Mouse (Mus musculus) c-Kit-positive CD71-negative TER-119-negative erythroid progenitor cells, embryonic 14.5 days (primary cell): ENCODE measurements around the gene Plin4.
"Not testable (repeated sequence)": the region's sequence is repeated elsewhere in the genome, so short reads cannot be mapped to it uniquely, and the experiment has no call there.

Experiments used
- DNase-seq: peaks from one replicate; pipeline ENCODE4 v3.0.0-alpha.2; 2013; ENCODE audit warnings: low read depth

The Plin4 gene

GRCm38 (mm10) chr17:56126175-56126574 lies 16.6 kb upstream of the Plin4 start:
- no peak for DNase-seq

- no peak for DNase-seq
Measured at GRCm38 (mm10) chr17:56125276-56125630, 15.7 kb upstream of the Plin4 start.

- DNase-seq, result no peak
Measured at GRCm38 (mm10) chr17:56124377-56125275, 15.0 kb upstream of the Plin4 start.

DNA sequence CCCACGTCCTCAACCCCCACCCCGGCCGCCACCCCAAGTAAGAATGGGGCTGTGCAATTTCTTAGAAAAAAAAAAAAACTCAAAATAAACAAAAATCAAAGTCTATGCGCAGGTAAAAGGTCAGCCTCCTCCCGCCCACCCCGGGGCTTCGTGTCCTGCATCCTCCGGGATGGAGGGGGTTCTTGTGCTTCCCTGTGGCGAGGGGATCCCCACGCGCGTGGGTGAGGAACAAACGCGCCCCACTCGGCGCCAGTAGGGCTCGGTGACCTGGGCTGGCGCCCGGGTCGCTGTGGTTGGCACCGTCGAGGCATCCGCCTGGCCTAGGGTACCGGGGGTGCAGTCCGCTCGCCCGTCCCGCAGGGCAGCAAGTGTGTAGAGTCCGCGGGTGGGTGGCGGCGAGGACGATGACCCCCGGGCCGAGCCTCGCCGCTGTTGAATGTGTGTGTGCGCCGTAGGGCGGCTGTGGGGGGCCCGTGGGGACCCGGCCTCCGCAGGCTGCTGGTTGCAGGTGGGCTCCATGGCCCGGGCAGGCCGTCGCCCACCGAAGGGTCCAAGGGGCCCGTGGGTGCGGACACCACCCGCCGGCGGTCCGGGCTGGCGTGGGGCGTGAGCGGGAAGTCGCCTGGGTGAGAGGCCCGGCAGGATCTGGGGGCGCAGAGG lies 14.2 kb upstream of the Plin4 start:
- no peak for DNase-seq

DNA sequence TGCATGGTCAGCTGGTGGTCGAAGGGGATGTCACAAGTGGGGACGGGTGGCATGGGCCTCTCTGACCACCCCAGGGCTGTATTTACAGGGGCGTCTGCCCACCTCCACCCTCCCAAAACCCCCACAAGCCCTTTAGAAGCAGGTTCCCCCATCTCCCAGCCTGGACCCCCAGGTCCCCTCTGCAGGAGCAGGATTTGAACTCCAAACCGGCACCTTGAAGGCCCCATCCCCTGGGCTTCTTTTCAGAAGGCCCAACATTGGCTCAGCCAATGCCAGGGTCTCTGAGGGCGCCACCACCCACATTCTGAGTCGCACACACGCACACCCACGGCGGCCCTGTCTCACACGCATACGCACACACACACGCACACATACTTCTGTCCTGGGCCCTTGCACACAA lies 13.6 kb upstream of the Plin4 start:
- no peak for DNase-seq

DNA sequence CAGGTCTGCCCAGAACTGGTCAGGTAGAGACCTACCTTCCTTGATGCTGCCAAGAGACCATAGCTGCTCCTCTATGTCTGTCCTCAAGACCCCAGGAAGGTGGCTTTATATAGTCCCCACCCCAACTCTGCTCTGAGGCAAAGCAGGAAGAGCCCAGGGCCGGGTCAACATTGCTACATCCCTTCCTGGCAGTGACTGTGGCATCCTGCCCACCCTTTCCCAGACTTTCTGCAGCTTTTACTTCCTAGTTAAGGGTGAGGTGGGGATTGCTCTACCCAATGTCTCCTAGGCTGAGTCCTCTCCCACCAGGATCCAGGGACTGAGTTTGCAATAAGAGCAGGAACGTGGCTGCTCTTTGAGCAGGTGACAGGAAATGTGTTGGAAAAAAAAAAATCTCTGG lies 12.2 kb upstream of the Plin4 start, which contains the start of gene Lrg1:
Gene Lrg1, minus strand, starts transcription at position 176 of the 400 bp plus-strand sequence.
- no peak for DNase-seq

DNA sequence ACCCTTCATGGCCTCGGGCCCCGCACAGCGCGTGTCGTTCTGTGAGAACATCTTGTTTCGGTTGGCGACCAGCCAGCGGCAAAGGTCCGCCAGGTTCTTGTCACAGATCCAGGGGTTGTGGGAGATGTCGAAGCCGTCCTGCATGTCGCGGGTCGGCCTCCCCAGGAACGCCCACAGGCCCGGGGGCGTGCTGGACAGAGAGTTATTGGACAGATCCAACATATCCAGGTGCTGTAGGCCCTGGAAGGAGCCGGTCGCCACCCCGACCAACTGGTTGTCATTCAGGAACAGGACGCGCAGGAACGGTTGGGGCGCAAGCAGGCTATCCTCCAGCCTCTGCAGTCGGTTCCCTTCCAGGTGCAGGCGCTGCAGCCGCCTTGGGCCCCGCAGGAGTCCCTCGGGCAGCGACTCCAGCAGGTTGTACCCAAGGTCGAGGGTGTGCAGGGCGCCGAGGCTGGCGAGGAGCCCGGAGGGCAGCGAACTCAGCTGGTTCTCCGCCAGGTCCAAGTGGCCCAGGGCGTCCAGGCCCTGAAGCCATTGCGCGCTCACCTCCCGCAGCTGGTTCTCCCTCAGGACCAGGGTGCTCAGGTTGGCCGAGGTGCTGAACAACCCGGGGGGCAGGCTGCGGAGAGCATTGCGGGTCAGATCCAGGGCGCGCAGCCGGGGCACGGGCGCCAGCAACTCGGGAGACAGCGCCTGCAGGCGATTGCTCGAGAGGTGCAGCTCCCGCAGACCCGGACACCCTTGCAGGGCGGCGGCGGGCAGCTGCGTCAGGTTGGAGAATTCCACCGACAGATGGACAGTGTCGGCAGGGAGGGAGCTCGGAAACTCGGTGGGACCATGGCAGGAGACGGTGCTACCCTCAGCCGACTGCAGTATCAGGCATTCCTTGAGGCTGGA lies 10.6 kb upstream of the Plin4 start:
- no peak for DNase-seq

- DNase-seq, result no peak
Measured at GRCm38 (mm10) chr17:56119431-56119830, 9.8 kb upstream of the Plin4 start.

DNA sequence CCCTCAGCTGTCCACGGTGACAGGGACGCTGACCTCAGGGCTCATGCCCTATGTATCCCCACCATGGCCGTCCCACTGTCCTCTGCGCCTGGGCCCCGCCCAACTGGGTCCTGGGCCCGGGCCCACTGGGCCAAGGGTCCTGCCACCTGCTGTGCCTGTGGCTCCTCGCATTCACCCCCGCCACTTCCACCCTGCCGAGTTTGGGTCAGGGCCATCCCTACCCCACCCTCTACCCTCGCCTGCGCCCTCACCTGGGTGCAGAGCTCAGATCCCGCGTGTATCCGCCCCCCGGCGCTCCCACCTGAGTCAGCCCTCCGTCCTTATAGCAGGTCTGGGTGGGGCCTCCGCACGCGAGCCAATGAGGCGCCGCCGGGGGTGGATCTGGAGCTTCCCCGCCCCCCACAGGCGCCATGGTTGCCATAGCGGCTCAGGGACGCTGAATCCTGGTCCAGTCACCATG lies 7.7 kb upstream of the Plin4 start, which contains the start of gene Plin5:
Gene Plin5, minus strand, starts transcription at position 346 of the 460 bp plus-strand sequence.
- no peak for DNase-seq

GRCm38 (mm10) chr17:56116193-56116592 lies 6.6 kb upstream of the Plin4 start:
- no peak for DNase-seq

DNA sequence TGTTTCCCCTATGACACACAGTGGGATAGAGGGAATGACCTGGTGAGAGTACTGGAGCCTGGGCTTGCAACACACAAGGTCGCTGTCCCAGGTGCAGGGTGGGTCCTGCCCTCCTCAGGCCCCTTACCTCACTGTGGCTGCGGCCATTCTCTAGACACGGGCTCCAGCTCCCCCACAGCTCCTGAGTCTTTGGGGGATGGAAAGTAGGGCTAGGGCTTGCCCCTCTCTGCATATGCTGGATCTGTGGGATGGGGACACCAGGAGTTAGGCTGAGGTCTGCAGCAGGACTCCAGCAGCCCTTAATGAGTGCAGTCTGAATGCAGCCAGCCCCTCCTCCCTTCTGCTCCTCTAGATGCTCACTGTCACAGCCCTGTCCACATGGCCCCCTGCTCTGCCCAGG lies 3.1 kb upstream of the Plin4 start:
- DNase-seq, result no peak

- DNase-seq, result peak; percentile 67
Measured at GRCm38 (mm10) chr17:56111864-56112263, 2.3 kb upstream of the Plin4 start.

- no peak for DNase-seq
Measured at GRCm38 (mm10) chr17:56111021-56111420, 1.4 kb upstream of the Plin4 start.

- DNase-seq, result no peak
Measured at GRCm38 (mm10) chr17:56110571-56110970, 968 bp upstream of the Plin4 start.

- no peak for DNase-seq
Measured at GRCm38 (mm10) chr17:56108334-56109044, 1.1 kb downstream of the Plin4 start.

- no peak for DNase-seq
Measured at GRCm38 (mm10) chr17:56107736-56108135, 1.9 kb downstream of the Plin4 start.

DNA sequence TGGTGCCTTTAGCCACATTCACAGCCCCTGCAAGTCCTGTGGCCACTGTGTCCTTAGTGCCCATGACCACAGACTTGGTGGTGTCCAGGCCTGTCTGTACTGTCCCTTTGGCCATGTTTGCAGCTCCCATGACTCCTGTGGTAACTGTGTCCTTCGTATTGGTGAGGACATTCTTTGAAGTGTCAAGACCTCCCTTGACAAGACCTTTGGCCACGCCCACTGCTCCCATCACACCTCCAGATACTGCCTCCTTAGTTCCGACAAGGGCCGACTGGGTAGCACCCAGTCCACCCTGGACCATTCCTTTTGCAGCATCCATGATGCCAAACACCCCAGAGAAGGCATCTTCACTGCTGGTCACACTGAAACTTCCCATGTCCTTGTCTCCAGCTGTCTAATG lies 2.6 kb downstream of the Plin4 start:
- DNase-seq, result no peak

DNA sequence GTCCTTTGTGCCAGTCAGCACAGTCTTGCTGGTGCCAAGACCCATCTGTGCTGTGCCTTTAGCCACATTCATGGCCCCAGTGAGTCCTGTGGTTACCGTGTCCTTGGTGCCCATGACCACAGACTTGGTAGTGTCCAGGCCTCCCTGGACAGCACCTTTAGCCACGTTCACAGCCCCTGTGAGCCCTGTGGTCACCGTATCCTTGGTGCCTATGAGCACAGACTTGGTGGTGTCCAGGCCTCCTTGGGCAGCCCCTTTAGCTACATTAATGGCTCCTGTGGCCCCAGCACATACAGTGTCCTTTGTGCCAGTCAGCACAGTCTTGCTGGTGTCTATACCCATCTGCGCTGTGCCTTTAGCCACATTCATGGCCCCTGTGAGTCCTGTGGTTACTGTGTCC lies 3.2 kb downstream of the Plin4 start:
- DNase-seq, result not testable (repeated sequence)

DNA sequence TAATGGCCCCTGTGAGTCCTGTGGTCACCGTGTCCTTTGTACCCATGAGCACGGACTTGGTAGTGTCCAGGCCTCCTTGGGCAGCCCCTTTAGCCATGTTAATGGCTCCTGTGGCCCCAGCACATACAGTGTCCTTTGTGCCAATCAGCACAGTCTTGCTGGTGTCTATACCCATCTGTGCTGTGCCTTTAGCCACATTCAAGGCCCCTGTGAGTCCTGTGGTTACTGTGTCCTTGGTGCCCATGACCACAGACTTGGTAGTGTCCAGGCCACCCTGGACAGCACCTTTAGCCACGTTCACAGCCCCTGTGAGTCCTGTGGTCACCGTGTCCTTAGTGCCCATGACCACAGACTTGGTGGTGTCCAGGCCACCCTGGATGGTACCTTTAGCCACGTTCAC lies 4.8 kb downstream of the Plin4 start:
- DNase-seq, result not testable (repeated sequence)

DNA sequence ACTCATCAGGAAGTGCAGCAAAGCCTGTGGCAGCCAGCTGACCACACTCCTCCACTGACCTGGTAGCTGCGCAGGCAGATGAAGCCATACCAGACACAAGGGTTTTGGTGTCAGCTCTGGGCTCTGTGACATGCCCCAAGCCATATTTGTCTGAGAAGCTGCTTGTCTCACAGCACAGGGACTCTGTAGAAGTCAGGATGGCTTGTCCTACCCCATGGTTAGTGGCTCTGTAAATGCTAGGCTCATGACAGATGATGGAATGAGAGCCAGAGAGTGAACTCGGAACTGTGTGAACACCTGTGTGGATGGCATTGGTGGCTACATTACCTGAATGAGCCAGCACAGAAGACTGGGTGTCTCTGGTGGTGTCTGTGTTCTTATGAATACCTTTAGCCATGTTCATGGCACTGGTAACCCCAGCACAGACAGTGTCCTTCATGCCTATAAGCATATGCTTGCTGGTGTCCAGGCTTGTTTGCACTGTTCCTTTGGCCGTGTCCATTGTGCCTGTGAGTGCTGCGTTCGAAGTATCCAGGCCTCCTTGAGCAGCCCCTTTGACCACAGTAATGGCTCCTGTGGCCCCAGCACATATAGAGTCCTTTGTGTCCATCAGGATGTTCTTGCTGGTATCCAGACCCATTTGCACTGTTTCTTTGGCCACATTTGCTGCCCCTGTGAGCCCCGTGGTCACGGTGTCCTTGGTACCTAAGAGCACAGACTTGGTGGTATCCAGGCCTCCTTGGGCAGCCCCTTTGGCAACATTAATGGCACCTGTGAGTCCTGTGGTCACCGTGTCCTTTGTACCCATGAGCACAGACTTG lies 5.9 kb downstream of the Plin4 start:
- DNase-seq, result no peak

DNA sequence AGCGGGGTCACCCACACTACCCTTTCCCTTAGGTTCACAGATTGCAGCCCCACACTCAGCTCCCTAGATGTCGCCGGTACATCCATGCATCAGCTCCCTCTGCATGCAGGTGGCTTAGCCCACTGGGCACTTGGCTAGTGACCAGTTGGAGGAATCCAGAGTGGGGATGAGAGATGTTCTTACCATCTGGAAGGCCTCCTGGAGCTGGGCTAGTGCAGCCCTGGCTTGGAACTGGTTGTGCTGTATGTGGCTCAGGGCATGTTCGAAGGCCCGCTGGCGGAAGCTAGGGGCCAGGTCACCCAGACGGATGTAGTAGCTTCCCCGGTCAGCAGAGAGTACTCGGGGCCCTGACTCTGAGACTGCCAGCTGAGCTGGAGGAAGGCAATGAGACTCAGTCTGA lies 6.7 kb downstream of the Plin4 start:
- DNase-seq, result no peak
